Mouse (Mus musculus) natural killer cell, adult 2 months (primary cell): ENCODE results near the gene Rasa1.

Experiments
- DNase-seq, 2 experiments: peaks; one replicate each; pipeline ENCODE4 v3.0.0; 2022; ENCODE audit warnings: low spot score in 2 of 2

Gene Rasa1

DNA sequence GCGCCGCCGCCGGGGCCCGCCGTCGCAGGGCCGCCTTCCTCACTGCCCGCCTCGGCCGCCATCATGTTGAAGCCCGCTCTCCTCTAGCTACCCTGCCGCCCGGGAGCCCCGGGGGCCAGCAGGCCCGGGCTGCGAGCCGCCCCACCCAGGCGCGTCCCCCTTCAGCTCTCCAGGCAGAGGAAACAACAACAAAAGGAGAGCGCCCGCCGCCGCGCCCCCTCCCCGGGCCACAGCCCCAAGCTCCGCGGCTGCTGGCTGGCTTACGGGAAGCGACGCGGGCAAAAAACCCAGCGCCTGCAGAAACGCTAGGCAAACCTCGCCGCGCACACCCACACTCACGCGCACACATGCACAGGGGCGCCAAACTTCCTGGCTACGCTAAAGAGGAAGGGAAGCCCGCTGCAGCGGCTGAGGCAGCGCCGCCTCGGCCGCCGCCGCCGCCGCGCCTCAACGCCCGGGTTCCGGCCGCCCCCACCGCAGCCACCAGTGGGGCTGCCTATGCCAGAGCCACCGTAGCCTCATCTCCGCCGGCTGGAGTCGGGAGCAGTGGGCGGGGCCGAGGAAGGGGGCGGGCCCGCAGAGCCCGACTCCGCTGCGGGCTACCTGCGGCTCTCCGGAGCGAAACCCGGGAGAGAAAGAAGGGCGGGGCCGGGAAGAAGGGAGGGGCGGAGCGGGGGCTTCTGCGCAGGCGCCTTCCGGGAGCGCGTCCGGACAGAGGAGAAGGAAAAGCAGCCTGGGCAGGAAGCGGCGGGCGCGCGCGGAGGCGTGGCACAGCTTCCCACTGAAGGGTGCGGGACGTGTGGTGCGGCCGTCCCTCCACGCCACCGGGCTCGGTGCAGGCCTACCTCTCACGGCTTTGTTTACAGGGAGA lies at the start of gene Rasa1:
Gene Rasa1 (minus strand): TSS at position 288 of the 871 bp plus-strand sequence.
- peak; percentile 77 to 89 for DNase-seq

DNA sequence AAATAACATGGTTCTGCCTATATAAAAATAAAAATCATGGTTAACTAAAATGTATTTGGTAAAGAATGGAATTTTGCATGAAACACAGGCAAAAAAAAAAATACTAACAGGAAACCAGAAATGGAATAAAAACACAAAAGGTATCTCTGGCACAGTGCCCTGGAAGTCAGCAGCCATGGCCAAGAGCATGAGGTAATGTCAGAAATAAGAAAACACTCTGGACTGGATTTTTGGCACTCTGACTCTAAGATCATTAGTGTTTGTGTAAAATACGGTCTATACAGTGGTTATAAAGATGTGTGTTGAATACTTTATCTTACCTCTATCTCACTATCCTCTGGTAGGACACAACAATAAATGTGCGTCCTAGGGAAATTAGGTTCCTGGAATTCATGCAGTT lies 22.6 kb upstream of the Rasa1 start:
- DNase-seq, result no peak

DNA sequence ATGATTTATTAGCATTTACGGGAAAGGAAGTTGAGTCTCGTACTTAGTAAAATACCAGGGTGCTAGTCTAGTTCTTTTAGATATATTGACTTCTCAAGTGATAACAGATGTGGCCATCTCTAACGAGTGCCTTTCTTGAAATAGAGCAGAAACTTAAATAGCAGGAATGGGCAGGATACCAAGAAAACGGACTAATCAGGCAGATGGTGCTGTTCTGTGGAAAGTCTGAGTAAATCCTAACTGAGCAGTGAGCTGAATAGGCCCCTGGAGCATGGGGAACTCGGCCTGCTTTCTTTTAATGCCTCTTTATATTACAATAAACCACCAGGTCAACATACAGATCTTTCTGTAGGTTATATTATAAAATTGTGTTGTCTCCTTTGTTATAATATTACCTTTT lies 22.0 kb upstream of the Rasa1 start:
- no peak for DNase-seq

DNA sequence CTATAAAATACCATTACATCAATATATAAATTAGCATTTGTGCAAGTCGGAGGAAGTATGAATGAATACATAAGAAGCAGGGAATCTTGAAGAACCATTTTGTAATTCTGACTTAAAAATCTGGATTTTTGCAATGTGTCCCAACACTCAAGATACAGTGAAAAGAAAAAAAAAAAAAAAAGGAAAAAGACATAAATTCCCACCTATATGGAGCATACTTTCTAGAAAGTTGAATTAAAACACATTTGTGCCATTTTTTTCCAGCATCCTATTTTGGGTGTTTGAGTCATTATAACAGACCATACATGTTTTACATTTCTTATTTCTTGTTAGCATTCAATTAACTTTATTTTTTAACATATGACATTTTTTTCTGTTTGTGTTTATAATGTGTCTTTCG lies 21.6 kb upstream of the Rasa1 start:
- DNase-seq, result no peak

DNA sequence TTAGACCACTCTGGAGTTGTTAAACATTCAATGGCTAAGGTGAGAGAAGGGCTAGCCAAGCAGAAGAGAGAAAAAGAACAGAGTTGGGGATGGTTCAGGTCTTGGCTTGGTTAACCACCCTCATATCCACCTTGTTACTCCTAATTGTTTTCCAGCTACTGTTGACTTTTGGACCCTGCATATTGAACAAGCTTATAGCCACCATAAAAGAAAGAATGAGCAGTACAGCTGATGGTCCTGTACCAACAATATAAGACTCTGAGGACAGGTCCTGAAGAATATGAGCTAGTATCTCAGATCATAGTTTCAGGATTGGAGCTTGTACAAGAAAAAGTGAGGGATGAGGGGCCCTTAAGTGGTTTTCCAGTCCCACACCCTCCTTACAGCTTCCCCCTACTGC lies 17.1 kb upstream of the Rasa1 start:
- no peak for DNase-seq

DNA sequence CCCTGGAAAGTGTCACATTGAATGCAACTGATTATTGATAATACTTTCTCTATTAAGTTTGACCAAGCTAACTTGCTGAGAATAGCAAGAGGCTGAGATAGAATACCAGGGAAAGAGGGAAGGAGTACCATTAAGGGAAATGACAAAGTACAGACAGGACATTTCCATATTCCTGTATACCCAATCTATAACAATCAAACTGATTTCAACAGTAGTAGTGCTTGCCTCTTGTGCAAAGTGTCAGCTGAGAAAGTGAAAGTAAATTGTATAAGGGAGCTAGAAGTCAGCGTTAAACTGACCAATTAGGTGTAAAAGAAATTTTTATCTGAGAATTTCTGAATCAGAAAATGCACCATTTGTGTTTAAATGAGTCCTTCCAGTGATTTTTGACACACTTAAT lies 1.7 kb upstream of the Rasa1 start:
- DNase-seq, result no peak

DNA sequence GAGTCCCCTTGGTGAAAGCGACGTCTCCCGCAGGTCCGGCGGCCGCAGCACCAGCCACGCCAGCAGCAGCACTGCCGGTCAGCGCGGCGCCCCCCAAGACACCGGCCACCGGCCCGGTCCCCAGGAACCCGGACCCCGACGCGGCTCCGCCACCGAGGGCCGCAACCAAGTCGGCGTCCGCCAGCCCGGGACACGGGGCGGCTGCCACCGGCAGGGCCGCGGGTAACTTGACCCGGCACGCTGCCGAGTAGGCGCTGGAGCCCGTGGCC lies 422 bp downstream of the Rasa1 start:
- no peak for DNase-seq

DNA sequence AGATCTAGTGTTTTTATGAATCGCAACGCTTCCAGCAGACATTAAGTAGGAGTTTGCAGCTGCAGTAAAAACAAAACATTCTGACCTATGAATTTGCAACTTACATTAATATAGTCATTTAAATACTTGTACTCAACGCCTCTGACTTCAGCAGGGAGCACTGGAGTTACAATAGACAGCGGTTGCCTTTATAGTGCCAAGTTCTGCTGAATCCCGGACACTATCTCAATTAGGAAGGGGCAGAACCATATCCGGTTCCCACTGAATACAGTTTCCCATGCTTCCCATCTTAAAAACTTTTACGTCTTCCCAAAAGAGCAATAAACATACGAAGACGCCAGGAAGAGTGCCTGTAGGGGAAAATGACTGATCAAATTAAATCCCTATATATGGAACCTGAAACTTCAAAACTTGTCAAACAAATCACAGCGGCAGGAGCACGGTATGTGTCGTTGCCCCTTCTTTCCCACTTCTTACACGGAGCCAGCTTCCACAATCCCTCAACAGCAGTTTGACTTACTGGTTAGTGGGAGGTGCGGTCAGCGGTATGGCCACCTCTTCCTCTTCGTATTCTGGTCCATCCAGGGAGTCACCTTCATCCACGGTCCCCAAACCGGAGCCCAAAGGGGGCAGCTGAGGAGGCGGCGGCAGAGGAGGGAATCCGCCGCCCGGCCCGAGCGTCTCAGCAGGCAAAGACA lies 905 bp downstream of the Rasa1 start:
- DNase-seq, result peak; percentile 10 to 13

DNA sequence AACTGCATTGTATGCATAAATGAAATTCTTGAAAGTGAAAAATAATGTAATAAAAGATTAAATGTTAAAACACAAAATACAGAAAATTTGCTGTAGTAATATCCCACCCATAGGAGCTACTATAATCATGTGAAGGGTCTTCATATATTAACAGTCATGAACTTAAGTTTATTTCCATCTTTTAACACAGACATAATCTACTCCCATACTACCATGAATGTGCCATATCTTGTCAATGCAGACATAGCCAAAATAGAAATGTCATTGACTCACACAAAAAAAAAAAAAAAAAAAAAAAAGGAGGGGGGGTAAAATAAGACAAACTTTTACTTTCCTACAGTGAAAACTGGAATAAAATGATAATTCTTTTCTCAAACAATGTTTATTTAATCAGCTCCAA lies 6.3 kb downstream of the Rasa1 start:
- DNase-seq, result no peak

DNA sequence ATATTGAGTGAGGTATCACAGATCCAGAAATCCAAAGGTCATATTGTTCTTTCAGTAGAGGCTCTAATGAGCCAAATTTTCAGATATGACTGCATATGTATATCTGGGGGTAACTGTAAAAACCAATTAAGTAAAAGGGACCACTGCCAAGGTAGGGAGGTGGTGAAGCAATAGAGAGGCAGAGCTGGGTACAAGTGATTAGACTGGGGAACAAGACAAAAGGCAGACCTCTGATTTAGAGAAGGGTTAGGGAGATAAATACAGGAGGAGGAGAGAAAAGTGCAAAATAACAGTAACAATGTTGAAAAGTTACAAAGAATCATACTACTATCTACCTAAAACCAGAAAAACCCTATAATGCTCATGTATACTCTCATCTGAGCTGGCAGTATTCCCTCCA lies 10.0 kb downstream of the Rasa1 start:
- DNase-seq, result no peak

DNA sequence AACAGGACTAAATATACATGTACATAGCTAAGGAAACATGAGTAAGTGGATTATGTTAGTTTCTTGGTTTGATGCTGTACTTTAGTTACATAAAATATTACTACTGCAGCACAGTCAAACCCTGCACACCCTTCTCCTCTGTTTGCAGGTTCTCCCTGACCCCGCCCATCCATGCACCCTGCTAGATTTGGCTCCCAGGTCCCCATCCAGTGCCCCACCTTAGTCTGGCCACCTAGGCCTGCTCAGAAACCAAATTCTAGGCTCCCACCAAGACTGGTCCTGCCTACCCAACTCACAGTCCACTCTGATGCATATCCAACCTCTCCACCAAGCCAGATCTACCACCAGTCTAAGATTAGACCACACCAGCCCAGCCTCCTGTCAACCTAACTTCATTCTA lies 14.4 kb downstream of the Rasa1 start:
- no peak for DNase-seq

DNA sequence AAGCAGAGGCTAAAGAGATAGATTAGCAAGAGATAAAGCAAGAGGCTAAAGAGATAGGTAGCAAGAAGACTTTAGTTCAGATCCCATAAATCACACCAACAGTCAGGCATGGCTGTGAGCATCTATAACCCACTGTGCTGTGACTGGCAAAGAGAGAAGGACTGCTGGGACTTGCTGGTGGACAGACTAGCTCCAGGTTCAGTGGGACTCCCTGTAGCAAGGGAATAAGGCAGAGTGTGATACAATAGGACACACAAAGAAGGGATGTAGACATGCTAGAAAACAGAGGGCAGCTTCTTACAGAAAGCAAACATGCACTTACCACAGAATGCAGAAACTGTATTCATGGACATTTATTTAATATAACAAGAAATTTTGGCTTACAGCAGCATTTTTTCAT lies 15.1 kb downstream of the Rasa1 start:
- DNase-seq, result no peak

DNA sequence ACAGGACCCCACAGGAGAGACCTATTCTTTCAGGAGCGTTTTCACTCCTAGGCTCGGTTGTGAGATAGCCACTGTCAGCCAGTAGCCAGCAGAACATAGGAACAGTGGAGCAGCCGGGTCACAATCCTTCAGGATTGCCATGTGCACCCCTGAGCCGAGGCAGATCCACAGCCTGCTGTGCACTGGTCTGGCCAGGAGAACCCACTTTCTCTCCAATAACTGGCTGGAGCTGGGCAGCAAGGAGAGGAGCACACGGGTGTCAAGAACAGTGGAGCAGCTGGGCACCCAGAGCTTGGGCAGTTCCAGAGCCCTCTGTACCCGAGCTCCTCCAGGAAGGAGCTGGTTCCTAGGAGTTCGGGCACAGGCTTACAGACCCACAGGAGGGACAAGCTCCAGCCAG lies 50.2 kb downstream of the Rasa1 start:
- DNase-seq, result no peak

DNA sequence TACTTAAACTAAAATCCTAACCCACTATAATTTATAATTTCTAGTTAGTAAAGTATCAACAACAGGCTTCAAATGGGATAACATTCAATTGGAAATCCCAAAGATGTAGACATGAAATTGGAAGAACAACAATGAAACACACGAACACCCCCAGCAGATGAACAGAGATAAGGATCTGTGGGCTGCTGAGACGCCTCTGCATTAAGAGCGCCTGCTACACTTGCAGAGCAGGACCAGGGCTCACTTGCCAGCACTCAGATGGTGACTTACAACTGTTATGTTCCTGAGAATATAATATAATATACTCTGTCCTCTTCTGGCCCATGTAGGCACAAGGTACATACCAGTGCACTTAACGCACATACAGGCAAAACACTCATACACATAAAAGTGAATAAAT lies 70.3 kb downstream of the Rasa1 start:
- DNase-seq, result no peak

DNA sequence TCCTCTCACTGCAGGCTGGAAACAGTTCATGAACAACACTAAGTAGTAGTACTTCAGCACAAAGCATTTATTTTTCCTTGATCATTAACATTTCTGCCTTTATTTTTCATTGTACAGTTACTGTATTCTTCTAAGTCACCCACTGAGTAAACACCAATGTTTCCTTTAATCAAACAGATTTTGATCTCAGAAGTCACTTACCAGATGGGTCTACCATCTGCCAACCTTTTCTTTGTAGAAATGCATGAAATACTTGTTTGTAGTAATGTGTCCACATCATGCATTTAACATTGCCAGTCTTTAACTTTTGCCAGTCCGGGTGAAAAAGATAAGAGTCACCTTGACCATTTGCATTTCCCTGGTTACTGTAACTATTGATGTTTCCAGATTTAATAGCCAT lies 78.6 kb downstream of the Rasa1 start:
- DNase-seq, result no peak

DNA sequence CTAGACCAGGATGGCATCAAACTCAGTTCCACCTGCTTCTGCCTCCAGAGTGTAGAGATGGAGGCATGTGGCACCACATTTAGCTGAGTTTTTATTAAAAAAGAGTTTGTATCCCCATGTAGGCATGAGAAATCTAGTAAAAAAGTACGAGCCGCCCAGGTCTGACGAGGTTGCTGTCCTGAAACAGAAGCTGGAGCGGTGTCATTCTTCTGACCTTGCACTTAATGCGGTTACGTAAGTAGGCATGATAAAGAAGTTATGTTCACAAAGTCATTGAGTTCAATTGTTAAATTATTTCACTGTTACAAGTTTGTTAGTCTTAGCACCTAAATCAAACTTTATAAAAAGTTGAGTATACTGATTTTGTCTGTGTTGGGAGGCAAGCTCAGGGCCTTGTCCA lies 80.3 kb downstream of the Rasa1 start:
- no peak for DNase-seq

DNA sequence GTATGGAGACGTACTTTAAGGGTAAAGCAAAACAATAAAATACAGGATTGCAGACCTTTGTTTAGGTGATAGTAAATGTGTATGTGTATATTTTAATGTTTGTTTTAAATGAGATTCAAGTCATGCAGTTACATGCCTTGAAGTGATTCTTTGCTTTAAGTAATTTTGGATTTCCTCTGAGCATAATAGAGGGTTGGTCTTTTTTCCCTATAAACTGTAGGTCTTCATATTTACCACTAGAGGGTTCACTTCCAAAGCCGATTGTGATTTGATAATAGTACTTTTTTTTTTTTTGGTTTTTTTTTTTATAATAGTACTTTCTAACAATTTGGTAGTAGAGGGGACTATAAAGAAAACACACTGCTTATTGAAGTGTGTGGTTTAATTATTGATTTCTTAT lies 81.4 kb downstream of the Rasa1 start:
- no peak for DNase-seq

DNA sequence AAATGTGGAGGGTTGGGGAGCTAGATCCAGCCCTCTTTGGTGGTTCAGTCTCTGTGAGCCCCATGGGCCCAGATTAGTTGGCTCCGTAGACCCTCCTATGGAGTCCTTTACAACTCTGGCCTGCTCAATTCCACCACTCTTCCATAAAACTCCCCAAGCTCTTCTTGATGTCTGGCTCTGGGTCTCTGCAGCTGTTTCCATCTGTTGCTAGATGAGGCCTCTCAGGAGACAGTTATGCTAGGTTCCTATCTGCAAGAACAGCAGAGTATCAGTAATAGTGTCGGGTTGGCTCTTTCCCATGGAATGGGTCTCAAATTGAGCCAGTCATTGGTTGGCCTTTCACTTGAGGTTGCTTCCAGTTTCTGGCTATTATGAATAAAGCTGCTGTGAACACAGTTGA lies 97.7 kb downstream of the Rasa1 start:
- DNase-seq, result no peak

DNA sequence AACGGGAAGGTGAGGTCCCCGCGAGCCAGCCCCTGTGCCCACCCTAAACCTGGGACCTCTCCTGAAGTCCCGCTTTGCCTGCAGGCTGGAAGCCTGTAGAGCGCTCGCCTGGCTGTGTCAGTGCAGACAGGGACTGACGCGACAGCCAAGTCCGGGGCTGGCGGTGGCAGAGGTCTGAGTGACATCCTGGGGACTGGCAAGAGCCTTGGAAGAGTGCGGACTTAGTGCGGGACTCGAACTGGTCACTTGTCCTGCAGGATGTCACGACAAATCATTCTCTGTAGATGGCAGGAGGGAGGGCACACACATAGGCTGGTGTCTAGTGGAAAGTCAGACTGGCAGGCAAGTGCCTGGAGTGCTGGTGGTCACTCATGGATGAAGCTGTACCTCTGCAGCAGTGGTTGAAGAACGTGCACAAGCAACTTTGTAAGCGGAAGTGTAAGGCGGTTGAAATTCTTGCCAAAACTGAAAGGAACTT lies 99.2 kb downstream of the Rasa1 start:
- no peak for DNase-seq

DNA sequence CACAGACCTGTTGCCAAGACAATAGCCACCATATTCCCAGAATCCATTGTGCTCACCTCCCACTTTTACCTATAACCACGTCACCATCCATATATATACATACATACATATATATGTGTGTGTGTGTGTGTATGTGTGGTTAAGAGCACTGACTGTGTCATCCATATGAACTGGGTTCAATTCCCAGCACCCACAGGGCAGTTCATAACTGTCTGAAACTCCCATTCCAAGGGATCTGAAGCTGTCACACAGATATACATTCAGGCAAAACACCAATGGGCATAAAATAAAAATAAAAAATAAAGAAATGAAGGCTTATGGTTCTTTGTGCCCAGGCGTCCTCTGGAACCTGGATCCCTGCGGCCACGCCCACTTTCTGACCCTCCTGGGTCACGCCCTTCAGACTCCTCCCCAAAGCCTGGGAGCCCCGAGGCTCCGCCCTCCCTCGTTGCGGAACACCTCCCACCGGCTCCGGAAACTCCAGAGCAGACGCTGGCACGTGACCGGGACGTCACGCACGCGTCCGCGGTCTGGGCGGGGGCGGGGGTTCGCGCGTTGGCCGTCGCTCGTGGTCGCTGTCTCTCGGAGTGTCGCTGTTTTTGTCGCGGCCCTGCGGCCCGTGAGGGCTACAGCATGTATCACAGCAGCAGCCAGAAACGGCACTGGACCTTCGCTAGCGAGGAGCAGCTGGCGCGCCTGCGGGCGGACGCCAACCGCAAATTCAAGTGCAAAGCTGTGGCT lies 99.9 kb downstream of the Rasa1 start, which contains the start of gene Ccnh:
Gene Ccnh (plus strand): TSS at position 506 of the 741 bp plus-strand sequence.
- peak; percentile 91 to 93 for DNase-seq
